Mouse (Mus musculus) adrenal gland (tissue): ENCODE measurements around the gene Smad1.

ENCODE experiments used
- intact Hi-C: fragments of 180-260 bp; cut with DNase I; formaldehyde crosslinking; loops from one replicate; pipeline ENCODE4 v1.15.1; 2025

Smad1 gene

DNA sequence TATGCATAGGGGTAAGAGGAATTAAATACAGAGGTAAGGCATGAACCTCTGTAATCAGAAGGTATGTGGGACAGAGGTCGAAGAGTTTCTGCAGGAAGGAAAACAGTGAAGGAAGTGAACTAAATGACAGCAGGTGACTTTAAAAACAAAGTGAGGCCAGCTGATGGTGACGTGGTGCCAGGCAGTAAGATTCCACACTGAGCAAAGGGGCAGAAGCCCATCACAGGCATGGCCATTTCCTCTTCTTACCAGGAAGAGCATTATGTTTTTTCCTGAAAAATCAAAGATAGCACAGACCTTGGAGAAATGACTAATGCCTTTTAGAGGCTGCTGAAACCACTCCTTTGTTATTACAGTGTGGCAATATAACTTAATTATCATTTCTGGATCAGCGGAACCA is 97.8 kb downstream of the Smad1 start:
- intact Hi-C loops = no loop called here

DNA sequence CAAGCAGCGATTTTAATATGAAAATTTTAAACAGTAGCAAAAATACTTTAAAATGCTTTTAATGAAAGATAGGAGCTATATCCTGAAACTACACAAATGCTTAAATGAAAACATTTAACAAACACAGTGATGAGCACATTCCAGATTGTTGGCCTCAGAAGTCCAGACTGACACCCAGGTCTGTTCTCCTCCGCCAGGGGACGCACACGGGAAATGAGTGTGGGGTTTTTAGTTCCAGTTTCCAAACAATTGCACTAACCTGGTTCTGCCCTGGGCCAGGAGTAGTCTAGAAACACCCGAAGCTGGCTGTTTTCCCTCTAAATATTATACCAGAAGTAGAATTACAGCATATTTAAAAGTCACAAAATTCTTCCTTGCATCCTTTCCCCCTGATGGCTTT is 99.6 kb downstream of the Smad1 start:
- intact Hi-C loops = loop anchor here (5.0 kb wide), 2 partner anchors 98 to 188 kb away; partner anchors contain the start of gene Smad1

DNA sequence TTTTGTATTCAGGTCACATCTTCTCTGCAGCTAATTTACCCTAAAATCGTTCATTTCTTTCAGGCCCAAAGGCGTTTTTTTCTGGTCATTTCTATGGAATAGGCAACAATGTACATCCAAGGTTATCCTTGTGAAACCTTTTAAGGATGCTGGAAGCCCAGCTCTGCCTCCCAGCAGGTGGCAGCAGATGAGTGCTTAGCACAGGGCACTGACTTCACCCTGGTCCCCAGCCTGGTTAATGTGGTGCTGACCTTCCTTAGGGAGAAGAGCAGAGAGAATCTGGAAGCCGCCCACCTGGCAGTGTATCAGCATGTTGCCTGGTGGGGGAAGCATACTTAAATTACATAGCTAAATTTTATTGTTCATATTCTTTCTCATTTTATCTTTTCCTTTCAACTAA is 101.6 kb downstream of the Smad1 start:
- intact Hi-C loops = loop anchor here (2.0 to 5.0 kb wide), 3 partner anchors 100 to 287 kb away; partner anchors contain the start of gene Smad1

DNA sequence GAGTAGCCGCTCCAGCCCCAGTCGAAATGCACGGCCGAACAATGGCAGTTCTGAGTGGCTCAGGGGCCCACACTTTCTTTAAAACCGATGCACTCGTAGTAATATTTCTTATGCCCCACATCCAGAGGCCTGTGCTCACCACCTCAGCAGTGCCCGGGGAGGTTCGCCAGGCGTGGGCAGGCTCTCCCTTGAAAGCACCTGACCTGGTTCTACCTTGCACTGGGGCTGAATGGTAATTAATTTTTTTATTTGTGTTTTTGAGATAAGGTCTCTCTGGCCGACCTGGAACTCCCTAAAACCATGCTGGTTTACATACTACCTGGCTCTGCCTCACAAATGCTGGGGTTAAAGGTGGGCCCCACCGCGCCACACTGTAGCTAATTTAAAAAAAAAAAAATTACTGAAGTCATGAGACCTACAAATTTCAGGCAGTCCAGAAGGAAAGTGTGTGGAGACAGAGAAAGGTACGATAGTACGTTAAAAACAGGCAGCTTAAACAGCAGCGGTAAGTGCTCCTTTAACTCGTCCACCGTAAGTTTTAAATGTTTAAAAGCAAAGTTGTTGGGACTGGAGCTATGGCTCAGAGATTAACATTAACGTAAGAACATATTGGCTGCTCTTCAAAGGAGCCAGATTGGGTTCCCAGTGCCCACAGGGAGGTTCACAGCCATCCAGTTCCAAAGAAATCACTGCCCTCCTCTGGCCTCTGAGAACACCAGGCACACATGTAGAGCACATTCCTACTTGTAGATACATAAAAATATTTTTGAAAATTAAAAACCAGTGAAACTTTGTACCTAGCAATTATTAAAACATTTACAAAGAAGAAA is 103.8 kb downstream of the Smad1 start:
- intact Hi-C loops = loop anchor here (2.0 to 5.0 kb wide), 3 partner anchors 102 to 289 kb away; partner anchors contain the start of gene Smad1

DNA sequence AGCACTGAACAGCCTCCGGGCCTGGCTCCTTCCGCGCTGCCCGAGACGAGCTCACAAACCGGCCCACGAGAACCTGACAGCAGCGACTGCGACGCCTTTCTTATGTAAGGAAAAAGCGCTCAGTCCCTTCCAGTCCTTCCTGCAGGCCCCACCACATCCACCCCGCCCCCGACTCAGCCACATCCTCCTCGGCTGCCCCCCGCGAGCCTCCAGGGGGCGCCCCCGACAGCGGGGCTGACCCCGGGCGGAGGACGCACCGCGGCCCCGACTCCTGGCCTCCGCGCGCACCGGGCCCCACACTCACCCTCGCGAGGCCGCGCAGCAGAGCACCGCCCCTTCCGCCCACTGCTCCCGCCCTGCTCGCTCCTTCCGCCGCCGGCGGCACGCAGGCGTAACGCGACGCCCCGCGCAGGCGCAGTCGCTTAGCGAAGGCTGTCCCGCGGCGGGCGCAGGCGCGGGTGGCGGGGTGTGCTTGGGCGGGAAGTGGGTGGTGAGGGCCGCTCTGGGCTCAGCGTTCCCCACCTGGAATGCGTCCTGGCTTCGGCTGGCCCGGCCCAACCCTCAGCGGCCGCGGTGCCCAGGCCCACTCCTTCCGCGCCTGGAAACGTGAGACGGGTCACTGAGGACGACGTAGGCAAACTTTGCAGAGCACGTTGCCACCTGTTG is 104.6 kb downstream of the Smad1 start, which contains the start of gene Mmaa:
Mmaa (minus strand) TSS at position 328 of the 666 bp plus-strand sequence.
- intact Hi-C loops = loop anchor here (5.0 kb wide), 3 partner anchors 103 to 267 kb away; partner anchors contain the start of genes Smad1 and Zfp827

DNA sequence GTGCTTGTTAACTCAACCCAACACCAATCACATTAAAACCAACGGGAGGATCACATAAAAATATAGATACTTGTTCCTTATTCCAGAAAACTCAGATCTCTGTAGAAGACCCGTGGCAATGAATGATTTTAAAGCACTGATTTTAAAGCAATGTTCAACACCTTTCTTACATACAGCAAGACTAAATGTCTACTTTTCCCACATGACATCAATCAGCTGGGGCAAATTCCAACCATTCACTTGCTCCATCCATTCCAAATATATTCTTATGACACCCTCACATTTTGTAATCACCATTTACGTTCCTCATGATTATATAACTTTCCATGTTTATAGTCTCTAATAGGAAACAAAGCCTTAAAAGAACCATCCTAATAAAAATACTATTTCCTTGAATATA is 105.5 kb downstream of the Smad1 start:
- intact Hi-C loops = loop anchor here (5.0 kb wide), 1 partner anchor 267 kb away; the partner anchor contains the start of gene Zfp827

DNA sequence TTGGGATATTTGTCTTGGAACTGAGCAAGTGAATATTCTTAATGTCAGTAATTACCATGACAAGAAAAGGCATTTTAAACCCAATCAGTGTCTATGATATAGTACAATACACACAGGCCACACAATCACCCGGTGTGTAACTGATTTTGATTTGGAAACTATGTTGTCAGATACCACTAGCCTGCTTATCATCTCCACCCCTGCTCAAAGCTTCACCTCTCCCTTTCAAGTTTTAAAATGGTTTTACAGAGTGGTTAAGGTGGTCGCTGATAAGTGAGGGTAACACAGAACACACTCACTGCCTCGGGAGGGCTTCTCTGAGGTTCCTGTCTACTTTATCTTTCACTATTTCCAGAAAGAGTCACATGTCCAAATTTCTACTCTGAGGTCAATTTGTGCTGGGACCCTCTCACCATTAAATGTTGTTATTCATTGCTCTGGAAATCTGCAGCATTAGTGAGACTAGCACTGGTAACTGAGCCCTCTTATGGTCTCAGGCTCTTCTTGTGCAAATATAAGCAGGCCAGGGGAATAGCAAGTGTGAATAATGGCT is 106.5 kb downstream of the Smad1 start:
- intact Hi-C loops = loop anchor here (5.0 kb wide), 1 partner anchor 265 kb away; the partner anchor contains the start of gene Zfp827

DNA sequence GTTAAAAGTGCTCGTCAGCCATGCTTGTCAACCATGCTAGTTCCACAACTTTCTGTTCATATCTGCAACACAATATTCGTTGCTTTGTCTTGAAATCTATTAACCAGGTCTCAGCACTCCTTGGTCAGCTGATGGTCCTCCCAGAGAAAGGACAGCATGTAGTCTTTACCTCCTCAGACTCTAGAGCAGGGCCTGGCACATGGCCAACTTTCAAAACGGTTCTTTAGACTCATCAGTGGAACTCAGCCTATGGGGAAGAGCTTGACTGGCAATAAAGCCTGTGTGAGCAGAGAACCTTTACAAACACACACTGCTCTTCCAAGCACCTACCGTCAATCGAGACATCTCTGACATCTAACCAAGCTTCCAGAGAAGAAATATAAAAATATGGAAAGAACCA is 109.7 kb downstream of the Smad1 start:
- intact Hi-C loops = no loop called here

DNA sequence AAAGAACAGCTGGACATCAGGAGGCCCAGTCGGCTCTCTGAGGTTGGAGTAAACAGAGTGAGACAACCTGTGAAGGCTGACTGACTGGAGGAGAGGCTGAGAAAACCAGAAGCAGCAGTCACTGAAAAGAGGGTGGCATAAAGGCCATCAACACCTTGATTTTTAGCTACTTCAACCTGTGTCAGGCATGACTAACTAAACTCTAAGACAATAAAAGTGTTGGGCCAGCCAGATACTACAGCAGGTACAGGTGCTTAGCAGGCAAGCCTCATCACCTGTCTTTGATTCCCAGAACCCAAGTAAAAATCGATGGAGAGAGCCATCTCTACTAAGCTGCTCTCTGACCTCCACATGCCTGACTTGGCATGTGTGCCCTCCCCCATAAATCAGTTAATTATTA is 110.6 kb downstream of the Smad1 start:
- intact Hi-C loops = no loop called here
